Mouse (Mus musculus) erythroblast, embryonic 14.5 days (primary cell): ENCODE measurements around the gene 4833427G06Rik.

Source experiments
- GATA1 ChIP-seq: IDR thresholded peaks from 2 replicates; pipeline ENCODE4 v1.6.1; 2012; ENCODE audit warnings: low read length, inconsistent platforms, mixed read lengths
- TAL1 ChIP-seq: IDR thresholded peaks from 3 replicates; pipeline ENCODE4 v1.6.1; 2012; ENCODE audit warnings: low read length, inconsistent platforms, mixed read lengths

DNA sequence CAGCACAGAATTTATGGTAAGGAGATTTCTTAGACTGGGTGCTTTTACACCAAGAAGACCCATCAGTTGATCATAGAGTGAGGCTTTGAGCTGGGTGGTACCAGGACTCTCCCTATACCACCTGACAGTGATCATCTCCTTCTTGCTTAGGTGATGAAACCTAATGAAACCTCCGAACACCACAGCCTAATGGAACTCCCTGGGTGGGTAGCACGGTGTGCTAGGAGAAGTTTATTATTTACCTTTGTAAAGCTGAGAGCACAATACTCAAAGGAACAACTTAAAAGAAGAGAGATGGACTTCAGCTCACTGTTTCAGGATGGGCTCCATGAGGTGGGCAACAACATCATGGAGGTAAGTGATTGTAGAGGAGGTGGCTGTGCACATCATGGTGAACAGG lies 41.3 kb downstream of the 4833427G06Rik start, which contains the start of gene Btg4:
- TF ChIP-seq GATA1 (no peak), TAL1 (no peak)
